Mouse (Mus musculus): ENCODE results near the gene Cenpa.
A peak's percentile ranks its signal among the peaks of the same experiment; 100 is the strongest.
"Not testable (repeated sequence)": the region's sequence is repeated elsewhere in the genome, so short reads cannot be mapped to it uniquely, and the experiment has no call there.

The Cenpa gene

GRCm38 (mm10) chr5:30646036-30646435 is 20.5 kb upstream of the Cenpa start:
- no peak for DNase-seq (ENCODE audit: low spot score in 2 of 2)

- no peak for DNase-seq (ENCODE audit: low spot score in 2 of 2)
Measured at GRCm38 (mm10) chr5:30647396-30647795, 19.2 kb upstream of the Cenpa start.

- peak; percentile 86 to 88 for DNase-seq (ENCODE audit: low spot score in 2 of 2)
Measured at GRCm38 (mm10) chr5:30647815-30648560, 18.6 kb upstream of the Cenpa start, which contains the start of gene Slc35f6. Slc35f6 (plus strand) TSS chr5:30647933.

- DNase-seq (ENCODE audit: low spot score in 2 of 2) = no peak
Measured at GRCm38 (mm10) chr5:30649558-30649957, 17.0 kb upstream of the Cenpa start.

GRCm38 (mm10) chr5:30650756-30651155 is 15.8 kb upstream of the Cenpa start:
- DNase-seq (ENCODE audit: low spot score in 2 of 2) = no peak

- DNase-seq (ENCODE audit: low spot score in 2 of 2) = no peak
Measured at GRCm38 (mm10) chr5:30651554-30651953, 15.0 kb upstream of the Cenpa start.

GRCm38 (mm10) chr5:30653246-30653645 is 13.3 kb upstream of the Cenpa start:
- DNase-seq (ENCODE audit: low spot score in 2 of 2) = no peak

- DNase-seq (ENCODE audit: low spot score in 2 of 2) = no peak
Measured at GRCm38 (mm10) chr5:30655042-30655441, 11.5 kb upstream of the Cenpa start.

GRCm38 (mm10) chr5:30655526-30656195 is 10.9 kb upstream of the Cenpa start:
- DNase-seq (ENCODE audit: low spot score in 2 of 2) = no peak

- DNase-seq (ENCODE audit: low spot score in 2 of 2) = no peak
Measured at GRCm38 (mm10) chr5:30659042-30659441, 7.5 kb upstream of the Cenpa start.

GRCm38 (mm10) chr5:30660278-30660677 is 6.3 kb upstream of the Cenpa start:
- no peak for DNase-seq (ENCODE audit: low spot score in 2 of 2)

GRCm38 (mm10) chr5:30660813-30661212 is 5.8 kb upstream of the Cenpa start:
- no peak for DNase-seq (ENCODE audit: low spot score in 2 of 2)

- no peak for DNase-seq (ENCODE audit: low spot score in 2 of 2)
Measured at GRCm38 (mm10) chr5:30665360-30665759, 1.2 kb upstream of the Cenpa start.

GRCm38 (mm10) chr5:30665968-30666367 is 609 bp upstream of the Cenpa start:
- DNase-seq (ENCODE audit: low spot score in 2 of 2) = no peak

GRCm38 (mm10) chr5:30667215-30667614 is 638 bp downstream of the Cenpa start:
- DNase-seq (ENCODE audit: low spot score in 2 of 2) = no peak

- DNase-seq (ENCODE audit: low spot score in 2 of 2) = no peak
Measured at GRCm38 (mm10) chr5:30667686-30668085, 1.1 kb downstream of the Cenpa start.

GRCm38 (mm10) chr5:30668637-30669495 is 2.3 kb downstream of the Cenpa start:
- DNase-seq (ENCODE audit: low spot score in 2 of 2) = no peak

- DNase-seq (ENCODE audit: low spot score in 2 of 2) = no peak
Measured at GRCm38 (mm10) chr5:30669496-30669830, 2.9 kb downstream of the Cenpa start.

GRCm38 (mm10) chr5:30670091-30670490 is 3.5 kb downstream of the Cenpa start:
- no peak for DNase-seq (ENCODE audit: low spot score in 2 of 2)

- no peak for DNase-seq (ENCODE audit: low spot score in 2 of 2)
Measured at GRCm38 (mm10) chr5:30674001-30674400, 7.4 kb downstream of the Cenpa start.

- DNase-seq (ENCODE audit: low spot score in 2 of 2) = no peak
Measured at GRCm38 (mm10) chr5:30676800-30677199, 10.2 kb downstream of the Cenpa start.

GRCm38 (mm10) chr5:30678069-30678468 is 11.5 kb downstream of the Cenpa start:
- DNase-seq (ENCODE audit: low spot score in 2 of 2) = not testable (repeated sequence)
